Mouse (Mus musculus) adrenal gland, adult 2 months (tissue): ENCODE data around the gene Kif9. TPM values are rescaled to one million over a fixed set of nuclear protein-coding genes. Genes with fewer than 3 reads are reported as not detected.

ENCODE experiments used
- DNase-seq: peaks from one replicate; pipeline ENCODE4 v3.0.0; 2021
- long read RNA-seq: library from polyadenylated mRNA; stranded (forward); transcript quantifications from one replicate; pipeline ENCODE4 v2.0.0, GENCODE M21; 2021
- polyA plus RNA-seq: library from polyadenylated mRNA; depleted of rRNA; stranded (reverse); fragments of >200 nt; gene quantifications from 2 replicates; pipeline ENCODE4 v1.2.3, GENCODE M21; 2012; rRNA removed
- total RNA-seq, 2 experiments: library from RNA; stranded (reverse); gene quantifications; 2 replicates each; pipeline ENCODE4 v1.2.3; 2021

The Kif9 gene
- total RNA-seq: 1 to 10 TPM in 1 of 2 experiments, under 1 TPM in 1; 0.86 to 1.3 TPM
- polyA plus RNA-seq: 0.27 and 0.47 TPM in 2 replicates
- long read RNA-seq: 0 reads

DNA sequence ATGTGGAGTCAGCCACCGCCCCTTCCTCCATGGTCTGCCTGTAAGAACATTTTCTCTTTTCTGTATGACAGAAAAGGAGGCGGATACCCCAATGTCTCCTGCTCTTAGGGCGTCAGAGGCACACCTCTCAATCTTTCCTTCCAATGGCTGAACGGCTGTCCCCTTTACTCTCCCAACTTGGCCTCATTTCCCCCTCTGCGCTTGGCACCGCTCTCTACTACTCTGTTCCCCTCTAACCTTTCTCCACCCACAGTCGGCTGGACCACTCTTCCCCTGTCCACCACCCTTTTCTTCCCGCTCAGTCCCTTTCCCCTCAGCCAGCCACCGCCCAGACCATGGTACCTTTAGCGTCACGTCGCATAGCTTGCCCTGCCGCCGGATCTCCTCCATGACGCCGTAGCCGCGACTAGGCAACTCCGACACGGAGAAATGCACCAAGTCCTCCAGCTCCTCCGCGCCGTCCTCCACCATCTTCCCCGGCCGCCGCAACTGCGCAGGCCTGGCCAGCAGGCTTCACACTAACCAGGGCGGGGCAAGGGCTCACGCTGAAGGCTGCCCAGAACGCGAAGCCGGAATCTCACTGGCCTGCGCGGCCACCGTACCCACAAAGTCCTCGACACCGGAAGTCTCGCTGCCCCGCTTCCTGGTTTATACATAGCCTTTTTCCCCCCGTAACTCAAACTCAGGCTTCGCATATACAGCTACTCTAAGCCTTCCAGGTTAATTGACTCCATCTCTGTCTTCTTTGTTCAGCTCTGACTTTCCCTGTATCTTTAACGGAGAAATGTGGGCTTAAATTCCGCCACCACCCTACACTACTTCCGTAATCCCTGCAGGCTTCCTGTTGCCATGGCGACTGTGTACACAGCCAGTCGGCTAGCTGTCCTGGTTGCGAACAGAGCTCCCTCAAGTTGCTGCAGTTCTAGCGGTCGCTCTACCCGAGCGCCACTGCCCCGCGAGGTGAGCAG, at the start of gene Kif9, which contains the start of gene Klhl18:
Gene Kif9 (plus strand): TSS at position 835 of the 968 bp plus-strand sequence.
Gene Klhl18 (minus strand): TSS at position 571 of the 968 bp plus-strand sequence.
- DNase-seq: peak; percentile 98

- DNase-seq: no peak
These were observed 45.5 kb upstream of the Kif9 start for GRCm38 (mm10) chr9:110431241-110431640.

GRCm38 (mm10) chr9:110433045-110433444, 43.7 kb upstream of the Kif9 start:
- DNase-seq: no peak

DNA sequence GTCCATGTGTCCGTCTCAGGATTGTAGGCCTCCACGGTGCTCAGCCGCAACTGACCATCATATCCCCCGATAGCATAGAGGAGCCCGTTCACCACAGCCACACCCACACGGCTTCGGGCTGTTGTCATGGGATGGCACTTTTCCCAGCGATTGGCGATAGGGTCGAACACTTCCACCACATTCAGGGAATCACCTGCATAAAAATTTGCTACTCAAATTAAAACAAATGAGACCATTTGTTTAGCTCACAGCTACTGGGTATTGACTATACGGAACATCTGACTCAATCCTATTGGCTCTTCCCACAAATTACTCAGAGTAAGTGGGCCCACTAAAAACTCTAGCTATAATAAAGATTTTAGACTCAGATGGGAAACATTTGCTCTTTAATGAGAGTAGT, 40.7 kb upstream of the Kif9 start:
- DNase-seq: no peak

DNA sequence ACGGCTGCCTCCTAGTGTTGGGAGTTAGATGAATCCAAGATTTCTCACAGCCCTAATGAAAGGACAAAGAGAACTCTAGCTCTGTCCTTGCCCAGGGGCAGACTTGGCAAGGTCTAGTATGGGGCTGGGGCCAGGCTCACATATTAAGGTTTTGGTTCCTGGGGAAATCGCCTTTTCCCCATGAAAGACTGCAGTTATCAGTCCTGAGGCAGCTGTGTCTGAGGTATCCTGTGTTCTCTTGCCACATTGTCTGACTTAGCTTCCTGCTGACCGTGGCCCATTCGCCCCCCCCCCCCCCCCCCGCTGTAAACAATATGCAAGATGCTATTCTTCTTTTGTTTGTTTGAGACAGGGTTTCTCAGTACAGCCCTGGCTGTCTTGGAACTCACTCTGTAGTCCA, 36.7 kb upstream of the Kif9 start:
- DNase-seq: no peak

- no peak for DNase-seq
These were observed 36.2 kb upstream of the Kif9 start for GRCm38 (mm10) chr9:110440559-110440958.

DNA sequence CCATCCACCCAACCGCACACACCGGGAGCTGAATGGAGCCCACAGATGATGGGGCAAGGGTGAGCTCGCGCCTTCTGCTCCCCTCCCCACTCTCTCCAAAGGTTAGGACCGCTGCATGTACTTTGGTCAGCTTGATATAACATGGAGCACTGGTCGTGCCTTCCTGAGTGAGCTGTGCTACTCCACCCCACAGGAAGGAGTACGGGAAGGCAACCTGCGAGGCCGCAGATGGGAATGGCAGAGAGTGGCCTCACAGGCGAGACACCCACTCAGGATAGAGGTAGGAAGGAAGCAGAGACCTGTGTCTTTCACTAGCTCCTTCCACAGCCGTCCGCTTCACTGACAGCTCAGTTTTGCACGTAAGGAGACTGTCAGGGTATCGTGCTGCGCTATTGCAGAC, 28.4 kb upstream of the Kif9 start:
- DNase-seq: no peak

GRCm38 (mm10) chr9:110448857-110449617, 27.7 kb upstream of the Kif9 start:
- DNase-seq: peak; percentile 64

DNA sequence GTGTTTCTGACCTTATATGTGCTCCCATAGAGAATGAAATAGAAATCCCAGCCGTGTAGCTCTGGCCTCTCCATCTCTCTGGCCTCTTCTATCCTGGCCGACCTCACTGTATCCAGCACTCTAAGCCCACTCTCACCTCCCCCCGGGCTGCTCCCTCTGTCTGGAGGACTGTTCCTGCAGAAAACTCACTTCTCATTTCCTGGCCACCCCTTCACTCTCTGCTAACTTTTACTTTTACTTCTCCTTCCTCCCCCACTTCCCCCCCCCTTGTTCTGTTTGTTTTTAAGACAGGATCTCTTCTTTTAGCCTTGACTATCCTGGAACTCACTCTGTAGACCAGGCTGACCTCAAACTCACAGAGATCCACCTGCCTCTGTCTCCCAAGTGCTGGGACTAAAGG, 24.2 kb upstream of the Kif9 start:
- no peak for DNase-seq

GRCm38 (mm10) chr9:110457926-110458325, 18.8 kb upstream of the Kif9 start:
- no peak for DNase-seq

DNA sequence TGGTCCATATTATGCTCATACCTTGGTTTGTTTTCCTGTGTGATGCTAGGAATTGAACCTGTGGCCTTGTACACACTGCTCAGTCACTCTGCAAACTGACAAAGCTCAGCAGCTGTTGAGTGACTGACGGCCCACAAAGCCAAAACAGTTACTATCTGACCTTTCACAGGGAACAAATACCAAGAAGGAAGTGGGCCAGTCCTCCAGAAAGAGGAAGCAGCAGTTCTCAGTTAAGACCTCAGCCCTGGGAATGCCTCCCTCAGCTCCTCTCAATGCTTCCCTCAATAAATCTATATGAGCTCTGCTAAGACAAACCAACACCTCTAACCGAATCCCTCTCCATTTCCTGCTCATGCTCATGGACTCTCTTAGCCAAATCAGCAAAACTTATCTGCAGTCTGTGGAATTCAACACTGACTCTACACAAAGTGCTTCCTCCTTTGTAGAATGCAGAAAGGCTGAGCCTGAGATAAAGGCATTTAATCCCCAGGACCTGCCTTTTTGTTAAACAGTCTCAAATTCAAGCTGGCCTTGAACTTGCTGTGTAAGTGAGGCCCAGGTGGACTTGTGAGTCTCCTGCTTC, 17.5 kb upstream of the Kif9 start:
- DNase-seq: no peak

DNA sequence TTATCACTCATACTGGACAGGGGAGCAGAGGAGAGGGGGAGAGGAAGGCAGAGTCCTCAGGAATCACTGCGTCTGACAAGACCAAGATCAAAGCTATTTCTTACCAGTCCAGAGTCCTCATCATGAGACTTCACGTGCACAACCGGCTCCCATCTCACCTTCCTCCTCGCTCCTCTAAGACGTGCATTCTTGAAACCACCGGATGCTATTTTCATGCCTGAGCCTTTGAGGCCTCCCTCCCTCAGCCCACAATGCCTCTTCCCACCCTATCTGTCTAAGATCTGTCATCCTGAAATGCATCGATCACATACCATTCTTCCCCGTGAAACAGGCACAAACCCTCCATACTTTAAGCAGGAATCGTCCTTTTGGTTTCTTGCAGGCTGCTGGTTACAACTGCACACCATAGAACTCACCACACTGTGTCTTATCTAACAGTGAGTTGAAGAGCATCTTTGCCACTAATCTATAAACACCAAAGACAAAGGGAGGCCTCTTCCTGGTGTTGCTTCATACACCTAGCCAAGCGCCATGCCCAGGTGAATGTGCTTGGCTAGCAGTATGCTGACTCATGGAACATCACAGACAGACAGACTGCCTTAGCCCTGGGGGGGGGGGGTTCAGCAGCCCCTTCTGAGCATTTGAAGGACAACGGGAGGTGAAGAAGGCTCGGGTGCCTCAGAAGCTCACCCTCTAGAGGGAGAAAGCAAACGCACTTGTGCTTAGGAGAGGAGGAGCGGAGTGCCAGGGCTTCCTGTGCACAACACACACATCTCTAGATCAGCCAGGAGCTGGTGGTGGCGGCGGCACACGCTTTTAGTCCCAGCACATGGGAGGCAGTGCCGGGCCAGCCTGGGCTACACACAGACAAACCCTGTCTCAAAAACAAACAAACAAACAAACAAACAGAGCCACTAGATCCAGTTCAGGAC, 15.6 kb upstream of the Kif9 start:
- no peak for DNase-seq

GRCm38 (mm10) chr9:110462321-110462720, 14.4 kb upstream of the Kif9 start:
- DNase-seq: no peak

DNA sequence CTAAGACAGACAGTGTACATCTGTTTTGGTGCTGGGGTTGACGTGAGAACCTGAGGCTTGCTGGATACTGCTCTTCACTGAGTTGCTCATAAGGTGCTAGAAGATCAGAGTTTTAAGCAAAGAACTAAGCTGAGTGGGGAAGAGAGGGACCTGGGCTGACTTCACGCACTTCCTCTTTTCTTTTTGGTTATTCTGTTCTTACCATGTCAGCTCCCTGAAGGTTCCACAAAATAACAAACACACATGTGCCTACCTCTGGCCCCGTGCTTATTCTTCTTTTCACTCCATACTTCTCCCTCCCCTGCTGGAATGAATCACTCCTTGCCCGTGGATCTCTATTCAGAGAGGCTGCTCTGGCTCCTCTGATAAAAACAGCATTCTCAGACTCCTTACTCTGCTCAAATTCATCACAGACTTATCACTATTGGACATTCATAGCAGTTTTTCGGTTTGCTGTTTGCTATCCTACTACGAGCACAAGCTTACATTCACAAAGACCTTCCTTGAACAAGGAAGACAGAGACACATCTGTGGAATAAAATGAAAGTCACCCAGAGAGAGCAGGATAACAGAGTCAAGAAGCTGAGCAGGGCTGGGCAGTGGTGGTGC, 12.7 kb upstream of the Kif9 start:
- no peak for DNase-seq

GRCm38 (mm10) chr9:110465336-110465735, 11.4 kb upstream of the Kif9 start:
- DNase-seq: no peak

DNA sequence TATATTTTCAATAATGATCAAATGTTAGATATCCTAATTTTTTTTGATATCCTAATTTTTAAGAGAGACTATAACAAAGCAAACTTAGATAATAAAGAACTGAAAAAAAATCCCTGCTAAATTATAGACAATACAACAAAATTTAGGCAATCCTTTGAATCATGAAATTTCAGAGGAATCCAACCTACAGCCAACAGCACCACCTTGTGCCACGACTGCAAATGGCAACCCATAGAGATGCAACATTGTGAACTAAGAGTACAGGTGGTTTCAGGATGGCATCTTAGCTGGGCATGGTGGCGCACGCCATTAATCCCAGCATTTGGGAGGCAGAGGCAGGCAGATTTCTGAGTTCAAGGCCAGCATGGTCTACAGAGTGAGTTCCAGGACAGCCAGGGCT, 10.6 kb upstream of the Kif9 start:
- DNase-seq: no peak

- DNase-seq: no peak
These were observed 1.2 kb downstream of the Kif9 start for GRCm38 (mm10) chr9:110477951-110478350.

- DNase-seq: no peak
These were observed 1.9 kb downstream of the Kif9 start for GRCm38 (mm10) chr9:110478639-110479038.

- no peak for DNase-seq
These were observed 12.1 kb downstream of the Kif9 start for GRCm38 (mm10) chr9:110488841-110489240.

DNA sequence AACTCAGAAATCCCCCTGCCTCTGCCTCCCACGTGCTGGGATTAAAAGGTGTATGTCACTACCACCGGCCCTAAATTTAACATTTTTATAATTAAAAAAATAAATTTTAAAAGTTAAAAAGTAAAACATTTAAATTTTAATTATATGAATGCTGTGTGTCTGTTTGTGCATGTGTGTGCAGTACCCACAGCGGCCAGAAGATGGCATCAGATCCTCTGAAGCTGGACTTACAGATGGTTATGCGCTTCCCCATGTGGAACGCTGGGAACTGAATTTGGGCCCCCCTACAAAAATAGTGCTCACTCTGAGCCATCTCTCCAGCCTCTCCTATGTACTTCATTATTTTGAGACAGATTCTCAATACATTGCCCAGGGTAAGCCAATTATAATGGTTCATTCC, 14.2 kb downstream of the Kif9 start:
- DNase-seq: no peak

- no peak for DNase-seq
These were observed 49.0 kb downstream of the Kif9 start for GRCm38 (mm10) chr9:110525737-110526136.
